Mouse (Mus musculus): Measurements from ENCODE around the gene Cpsf4l.

The Cpsf4l gene

GRCm38 (mm10) chr11:113709731-113710256 lies at the start of gene Cpsf4l:
Gene Cpsf4l (minus strand): TSS chr11:113710017.
- DNase-seq (ENCODE audit: low read depth, low spot score), result no peak

- DNase-seq (ENCODE audit: low read depth, low spot score), result no peak
Observed at GRCm38 (mm10) chr11:113758851-113759250, 49.0 kb upstream of the Cpsf4l start.

GRCm38 (mm10) chr11:113756578-113756977 lies 46.8 kb upstream of the Cpsf4l start:
- DNase-seq (ENCODE audit: low read depth, low spot score), result no peak

GRCm38 (mm10) chr11:113755878-113756277 lies 46.1 kb upstream of the Cpsf4l start:
- no peak for DNase-seq (ENCODE audit: low read depth, low spot score)

- no peak for DNase-seq (ENCODE audit: low read depth, low spot score)
Observed at GRCm38 (mm10) chr11:113754845-113755244, 45.0 kb upstream of the Cpsf4l start.

- no peak for DNase-seq (ENCODE audit: low read depth, low spot score)
Observed at GRCm38 (mm10) chr11:113752685-113753430, 43.0 kb upstream of the Cpsf4l start.

- no peak for DNase-seq (ENCODE audit: low read depth, low spot score)
Observed at GRCm38 (mm10) chr11:113752158-113752661, 42.4 kb upstream of the Cpsf4l start.

- peak; percentile 73 for DNase-seq (ENCODE audit: low read depth, low spot score)
Observed at GRCm38 (mm10) chr11:113751484-113752084, 41.8 kb upstream of the Cpsf4l start, which contains the start of gene Cdc42ep4. Gene Cdc42ep4 (minus strand): TSS chr11:113751881.

GRCm38 (mm10) chr11:113750571-113751483 lies 41.0 kb upstream of the Cpsf4l start:
- DNase-seq (ENCODE audit: low read depth, low spot score), result no peak

- no peak for DNase-seq (ENCODE audit: low read depth, low spot score)
Observed at GRCm38 (mm10) chr11:113749749-113750351, 40.0 kb upstream of the Cpsf4l start.

GRCm38 (mm10) chr11:113748797-113749521 lies 39.1 kb upstream of the Cpsf4l start:
- no peak for DNase-seq (ENCODE audit: low read depth, low spot score)

GRCm38 (mm10) chr11:113747725-113748380 lies 38.0 kb upstream of the Cpsf4l start:
- no peak for DNase-seq (ENCODE audit: low read depth, low spot score)

- DNase-seq (ENCODE audit: low read depth, low spot score), result no peak
Observed at GRCm38 (mm10) chr11:113747056-113747455, 37.2 kb upstream of the Cpsf4l start.

GRCm38 (mm10) chr11:113745961-113746360 lies 36.1 kb upstream of the Cpsf4l start:
- no peak for DNase-seq (ENCODE audit: low read depth, low spot score)

- no peak for DNase-seq (ENCODE audit: low read depth, low spot score)
Observed at GRCm38 (mm10) chr11:113742998-113743397, 33.2 kb upstream of the Cpsf4l start.

- no peak for DNase-seq (ENCODE audit: low read depth, low spot score)
Observed at GRCm38 (mm10) chr11:113740100-113740499, 30.3 kb upstream of the Cpsf4l start.

- DNase-seq (ENCODE audit: low read depth, low spot score), result no peak
Observed at GRCm38 (mm10) chr11:113739213-113739612, 29.4 kb upstream of the Cpsf4l start.

- DNase-seq (ENCODE audit: low read depth, low spot score), result no peak
Observed at GRCm38 (mm10) chr11:113737912-113738311, 28.1 kb upstream of the Cpsf4l start.

GRCm38 (mm10) chr11:113737553-113737854 lies 27.7 kb upstream of the Cpsf4l start:
- no peak for DNase-seq (ENCODE audit: low read depth, low spot score)

Measured in telencephalon, adult 2 months (tissue).